ENCODE assay signal across 1 mouse cellular context in the genomic region with DNA sequence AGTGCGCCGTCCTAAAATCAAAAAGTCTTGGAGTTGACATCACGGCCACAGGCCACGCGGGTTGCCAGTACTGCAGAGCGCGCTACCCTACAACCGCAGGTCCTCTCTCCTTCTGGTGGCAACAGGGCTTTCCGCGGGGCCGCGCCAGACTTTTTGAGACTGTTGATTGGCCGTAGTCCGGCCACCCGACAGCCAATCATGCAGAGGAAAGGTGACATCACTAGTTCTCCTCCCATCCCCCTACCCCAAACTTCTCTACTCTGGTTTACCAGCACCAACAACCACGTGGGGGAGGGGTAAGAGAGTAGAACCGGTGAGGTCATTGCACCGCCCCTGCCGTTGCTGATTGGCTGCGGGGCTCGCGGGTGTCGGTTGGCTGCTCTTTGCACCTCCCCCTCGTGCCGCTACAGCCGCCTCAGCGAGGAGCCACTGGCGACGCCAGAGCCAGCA.
TF ChIP-seq lines count a peak whose summit lies in the region.

Gene Cic (plus strand): TSS at position 404 of the 450 bp plus-strand sequence.

TF ChIP-seq in CH12.LX, 34 proteins besides CTCF, POLR2A, EP300 and RAD21 (continued from another document):
- TF ChIP-seq IRF4 (IDR thresholded peaks at IDR 0.05; ENCODE audit: low read depth, low read length) (peak; percentile 35; the same call in 1 of the 2 replicates), JUN (IDR thresholded peaks at IDR 0.05; ENCODE audit: insufficient read depth, low read depth, low read length) (peak; percentile 98), MYC (IDR thresholded peaks at IDR 0.05; ENCODE audit: low read depth, low read length) (peak; percentile 79)
